Mouse (Mus musculus): ENCODE measurements at regions not wholly inside any gene's neighbourhood (a gene's known extent, or its start where the extent isn't known, plus 50 kb on each side); places are given as distances from the start of the nearest gene placed in this dataset.

DNA sequence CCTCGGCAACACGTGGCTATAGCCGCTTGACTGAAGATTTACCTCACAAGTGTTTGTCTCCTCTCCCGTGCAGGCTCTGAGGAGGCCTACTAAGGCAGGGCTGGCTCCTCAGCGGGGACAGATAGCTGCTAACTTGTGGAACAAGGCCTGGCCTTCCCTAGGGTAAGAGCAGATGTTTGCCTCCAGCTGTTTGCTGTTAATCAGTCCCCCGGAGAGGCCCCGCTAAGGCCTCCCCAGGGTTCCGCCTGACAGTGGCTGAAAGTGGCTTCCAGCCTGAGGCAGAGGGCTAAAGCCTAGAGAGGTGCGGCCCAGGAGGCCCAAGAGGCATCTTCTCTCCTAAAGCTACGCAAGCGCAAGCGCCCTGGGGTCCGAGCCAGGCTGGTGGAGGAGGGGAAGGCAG, 52.1 kb upstream of the Dlx4 start:
- H3K4me1 ChIP-seq, result peaks cover 9% of the 10 kb centered on the region
- no peaks in the 10 kb centered on the region for H3K9me3 ChIP-seq
- no peak for ATAC-seq (ENCODE audit: low FRiP score)
- no peaks in the 10 kb centered on the region for H3K36me3 ChIP-seq (replicated peaks)
- H3K9ac ChIP-seq, result no peak overlapping the region
- H3K4me2 ChIP-seq, result no peak overlapping the region
- WGBS, result 40% methylated on average over 13 of the region's 13 CpGs
- peaks cover 61% of the 10 kb centered on the region for H3K27me3 ChIP-seq
- no peak overlapping the region for H3K4me3 ChIP-seq (replicated peaks)
- no peak overlapping the region for H3K27ac ChIP-seq

DNA sequence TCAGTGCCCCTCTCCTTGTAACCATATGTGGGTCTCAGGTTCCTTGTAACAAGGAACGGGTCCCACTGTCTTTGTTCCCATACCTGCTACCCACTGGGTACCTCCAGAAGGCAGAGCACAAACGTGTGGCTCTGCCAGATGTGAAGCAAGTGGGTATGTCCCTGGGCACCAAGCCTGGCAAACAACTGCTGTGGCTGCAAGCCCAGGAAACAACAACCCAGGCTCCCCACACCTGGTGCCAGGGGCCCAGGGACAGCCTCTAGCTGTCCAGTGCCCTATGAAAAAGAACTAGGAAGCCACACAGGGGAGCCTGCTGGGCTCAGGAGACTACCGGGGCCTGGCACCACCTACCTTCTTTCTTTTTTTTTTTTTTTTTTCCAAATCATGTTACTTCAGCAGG, 54.9 kb upstream of the Dlx4 start:
- ATAC-seq (ENCODE audit: low FRiP score), result no peak
- Histone ChIP-seq H3K9ac (no peak overlapping the region), H3K36me3 (replicated peaks) (no peaks in the 10 kb centered on the region), H3K4me1 (peaks cover 6% of the 10 kb centered on the region), H3K9me3 (no peaks in the 10 kb centered on the region), H3K27ac (no peak overlapping the region), H3K4me2 (no peak overlapping the region), H3K4me3 (replicated peaks) (no peak overlapping the region), H3K27me3 (peaks cover 79% of the 10 kb centered on the region)
- 60% methylated on average over 3 of the region's 3 CpGs for WGBS

DNA sequence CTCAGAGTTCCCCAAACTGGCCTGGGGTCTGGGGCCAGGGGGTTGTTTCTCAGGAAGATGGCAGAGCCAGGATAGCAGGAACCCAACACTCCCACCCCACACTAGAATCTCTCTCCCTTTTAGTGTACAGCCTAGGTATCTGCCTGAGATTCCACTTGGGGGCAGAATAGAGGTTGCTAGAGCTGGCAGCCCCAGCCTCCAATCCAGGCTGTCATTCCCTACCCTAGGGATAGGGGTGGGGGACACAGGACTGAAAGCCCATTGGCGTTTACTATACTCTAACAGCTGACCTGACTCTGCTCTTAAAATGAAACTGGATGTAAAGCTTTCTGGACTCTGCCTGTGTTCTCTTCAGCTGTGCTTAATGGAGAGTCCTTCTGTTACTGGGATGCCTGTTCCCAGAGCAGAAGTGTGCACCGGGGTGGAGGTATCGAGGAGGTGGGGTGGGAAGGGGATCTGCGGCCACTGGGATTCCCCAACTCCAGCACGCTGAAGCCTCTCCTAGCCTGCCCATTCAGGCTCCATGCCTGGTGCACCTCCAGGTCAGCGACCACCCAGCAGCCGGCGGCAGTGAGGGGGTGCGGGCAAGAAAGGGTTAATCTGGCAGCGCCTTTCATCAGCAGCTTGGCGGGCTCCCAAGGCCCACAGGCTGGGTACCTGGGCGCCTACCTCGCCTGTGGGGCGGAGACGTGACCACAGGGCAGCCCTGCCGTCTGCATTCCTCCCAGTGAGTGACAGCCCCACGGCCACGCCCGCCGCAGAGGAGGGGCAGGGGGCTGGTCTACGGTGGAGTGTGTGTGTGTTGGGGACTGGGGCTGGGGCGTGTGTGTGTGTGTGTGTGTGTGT, 50.9 kb upstream of the Tac4 start:
- peak; percentile 88 for ATAC-seq (ENCODE audit: low FRiP score)
- Histone ChIP-seq H3K36me3 (replicated peaks) (no peaks in the 10 kb centered on the region), H3K4me2 (peak overlapping the region; percentile 61), H3K27me3 (peaks cover 34% of the 10 kb centered on the region; the same call in 1 of the 2 replicates), H3K9me3 (no peaks in the 10 kb centered on the region), H3K9ac (0 out of 2 replicates have a peak overlapping the region, but pooled peaks have one; percentile 2), H3K4me1 (peaks cover 24% of the 10 kb centered on the region), H3K4me3 (replicated peaks) (peak overlapping the region; percentile 27), H3K27ac (no peak overlapping the region; the same call in 1 of the 2 replicates)
- 2% methylated on average over 22 of the region's 22 CpGs for WGBS

DNA sequence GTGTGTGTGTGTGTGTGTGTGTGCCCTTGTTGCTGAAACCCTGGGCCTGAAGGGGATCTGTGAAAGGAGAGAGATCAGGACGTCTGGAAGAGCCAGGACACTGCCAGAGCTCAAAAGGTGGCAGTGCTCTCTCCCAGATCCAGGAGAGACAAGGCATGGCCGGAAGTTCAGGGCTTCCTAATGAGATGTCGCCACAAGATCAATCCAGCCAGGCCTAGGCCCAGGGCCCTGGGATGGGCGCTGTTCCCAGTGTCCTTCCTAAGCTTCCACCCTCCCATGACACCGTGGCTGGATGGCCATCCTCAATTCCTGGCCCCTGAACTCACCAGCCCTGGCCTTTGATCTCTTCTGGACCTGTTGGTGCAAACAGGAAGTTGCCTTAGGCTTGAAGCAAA, 50.3 kb upstream of the Tac4 start:
- Histone ChIP-seq H3K9ac (0 out of 2 replicates have a peak overlapping the region, but pooled peaks have one; percentile 2), H3K4me2 (peak overlapping the region; percentile 61), H3K27me3 (peaks cover 28% of the 10 kb centered on the region; the same call in 1 of the 2 replicates), H3K4me1 (peaks cover 24% of the 10 kb centered on the region), H3K36me3 (replicated peaks) (no peaks in the 10 kb centered on the region), H3K9me3 (no peaks in the 10 kb centered on the region), H3K27ac (no peak overlapping the region), H3K4me3 (replicated peaks) (peak overlapping the region; percentile 27)
- ATAC-seq (ENCODE audit: low FRiP score), result no peak
- WGBS, result 27% methylated on average over 5 of the region's 5 CpGs

Data from forebrain, embryonic 12.5 days (tissue).